Mouse (Mus musculus) limb, embryonic 12.5 days (tissue): ENCODE results near the gene Coq8b. TPM values are rescaled to one million over a fixed set of nuclear protein-coding genes. Genes with fewer than 3 reads are reported as not detected.
A peak's percentile ranks its signal among the peaks of the same experiment; 100 is the strongest.

ENCODE experiments used
- ATAC-seq: fragments of 200-750 bp; cut with Nextera tagmentation; 2 replicates; pipeline ENCODE4 v1.8.0; 2017; ENCODE audit warnings: low read depth, moderate TSS enrichment; ENCODE audit not compliant: insufficient number of reproducible peaks, insufficient read depth, low FRiP score, low TSS enrichment
- H3K27ac ChIP-seq: fragments of 300-500 bp; sonication (generic); 2 replicates; pipeline ENCODE4 v1.5.1; 2016; ENCODE audit warnings: mild to moderate bottlenecking, moderate library complexity
- H3K27me3 ChIP-seq: fragments of 300-500 bp; sonication (generic); 2 replicates; pipeline ENCODE4 v1.6.1; 2016; ENCODE audit warnings: mild to moderate bottlenecking, moderate library complexity
- H3K36me3 ChIP-seq: fragments of 300-500 bp; sonication (generic); 2 replicates; pipeline ENCODE4 v1.6.1; 2016; ENCODE audit warnings: mild to moderate bottlenecking, moderate library complexity
- H3K4me1 ChIP-seq: fragments of 300-500 bp; sonication (generic); replicated peaks from 2 replicates; pipeline ENCODE4 v1.6.1; 2016
- H3K4me2 ChIP-seq: fragments of 300-500 bp; sonication (generic); 2 replicates; pipeline ENCODE4 v1.6.1; 2016; ENCODE audit warnings: mild to moderate bottlenecking, moderate library complexity
- H3K4me3 ChIP-seq: fragments of 300-500 bp; sonication (generic); replicated peaks from 2 replicates; pipeline ENCODE4 v1.5.1; 2016; ENCODE audit warnings: mild to moderate bottlenecking
- H3K9ac ChIP-seq: fragments of 300-500 bp; sonication (generic); replicated peaks from 2 replicates; pipeline ENCODE4 v1.6.1; 2016; ENCODE audit warnings: mild to moderate bottlenecking, moderate library complexity
- H3K9me3 ChIP-seq: fragments of 300-500 bp; sonication (generic); 2 replicates; pipeline ENCODE4 v1.6.1; 2016; ENCODE audit warnings: mild to moderate bottlenecking, moderate library complexity
- WGBS: fragments of 180-500 bp; shearing (Covaris S2); methylation state at CpG from one replicate; pipeline ENCODE4 v1.1.7; 2016; 5-methylcytosine and 5-hydroxymethylcytosine counted together
- polyA plus RNA-seq: library from polyadenylated mRNA; unstranded; fragments of >200 nt; fragmentation: Nextera tagmentation; extraction: Ambion mirVana; gene quantifications from 2 replicates; pipeline ENCODE4 v1.2.1, GENCODE M21; 2016

Coq8b gene
- polyA plus RNA-seq, result 15.7 and 16.6 TPM in 2 replicates

GRCm38 (mm10) chr7:27232781-27233281 is at the start of gene Coq8b:
Gene Coq8b (plus strand): TSS chr7:27233023.
- under 1% methylated on average over 25 of the region's 25 CpGs for WGBS
- H3K36me3 ChIP-seq, result no peaks in the 10 kb centered on the region
- peak within 1 kb of the TSS; percentile 84 for H3K27ac ChIP-seq
- H3K9ac ChIP-seq, result peak within 1 kb of the TSS; percentile 63
- peak within 1 kb of the TSS; percentile 74 for H3K4me2 ChIP-seq
- H3K4me3 ChIP-seq, result peak within 1 kb of the TSS; percentile 47
- H3K9me3 ChIP-seq, result no peaks in the 10 kb centered on the region
- peak; percentile 93 for ATAC-seq
- peaks cover 19% of the 10 kb centered on the region for H3K4me1 ChIP-seq
- H3K27me3 ChIP-seq, result no peaks in the 10 kb centered on the region

GRCm38 (mm10) chr7:27184964-27185363 is 47.9 kb upstream of the Coq8b start:
- WGBS, result 75% methylated on average over 3 of the region's 3 CpGs
- Histone ChIP-seq H3K4me2 (no peak overlapping the region), H3K9me3 (peaks cover 9% of the 10 kb centered on the region; the same call in 1 of the 2 replicates), H3K4me1 (no peaks in the 10 kb centered on the region), H3K27me3 (no peaks in the 10 kb centered on the region), H3K36me3 (peaks cover 71% of the 10 kb centered on the region), H3K9ac (no peak overlapping the region), H3K4me3 (no peak overlapping the region), H3K27ac (no peak overlapping the region)
- no peak for ATAC-seq

DNA sequence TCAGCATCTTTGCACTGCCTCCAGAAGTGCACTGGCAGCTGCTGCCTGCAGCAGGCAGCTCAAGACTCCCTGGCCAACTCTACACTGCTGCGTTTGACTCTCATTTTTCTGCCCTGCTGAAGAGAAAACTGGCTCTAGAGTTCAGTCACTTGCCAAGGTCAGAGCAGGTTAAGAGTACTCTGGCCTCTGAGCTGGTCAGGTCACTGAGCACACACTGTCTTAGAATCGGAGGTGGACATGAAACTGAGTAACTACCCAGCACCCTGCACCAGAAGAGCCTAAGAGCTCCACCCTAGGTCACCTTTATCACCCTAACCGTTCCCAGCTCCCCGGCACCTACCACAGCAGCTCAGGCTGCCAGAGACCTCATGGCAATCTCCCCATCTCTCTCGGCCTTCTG is 46.8 kb upstream of the Coq8b start:
- Histone ChIP-seq H3K27ac (no peak overlapping the region), H3K27me3 (no peaks in the 10 kb centered on the region), H3K9me3 (peaks cover 9% of the 10 kb centered on the region; the same call in 1 of the 2 replicates), H3K4me1 (no peaks in the 10 kb centered on the region), H3K4me3 (no peak overlapping the region), H3K4me2 (no peak overlapping the region), H3K9ac (no peak overlapping the region), H3K36me3 (peaks cover 82% of the 10 kb centered on the region)
- ATAC-seq, result no peak
- 92% methylated on average over 5 of the region's 5 CpGs for whole genome bisulfite sequencing

- ATAC-seq, result no peak; the same call in 1 of the 2 replicates
- Histone ChIP-seq H3K36me3 (peaks cover 97% of the 10 kb centered on the region), H3K9ac (no peak overlapping the region), H3K27ac (no peak overlapping the region), H3K4me3 (no peak overlapping the region), H3K27me3 (no peaks in the 10 kb centered on the region), H3K4me2 (no peak overlapping the region), H3K9me3 (peaks cover 9% of the 10 kb centered on the region; the same call in 1 of the 2 replicates), H3K4me1 (peaks cover 7% of the 10 kb centered on the region)
- WGBS, result 97% methylated on average over 10 of the region's 10 CpGs
These were observed 43.4 kb upstream of the Coq8b start for GRCm38 (mm10) chr7:27189271-27189931.

DNA sequence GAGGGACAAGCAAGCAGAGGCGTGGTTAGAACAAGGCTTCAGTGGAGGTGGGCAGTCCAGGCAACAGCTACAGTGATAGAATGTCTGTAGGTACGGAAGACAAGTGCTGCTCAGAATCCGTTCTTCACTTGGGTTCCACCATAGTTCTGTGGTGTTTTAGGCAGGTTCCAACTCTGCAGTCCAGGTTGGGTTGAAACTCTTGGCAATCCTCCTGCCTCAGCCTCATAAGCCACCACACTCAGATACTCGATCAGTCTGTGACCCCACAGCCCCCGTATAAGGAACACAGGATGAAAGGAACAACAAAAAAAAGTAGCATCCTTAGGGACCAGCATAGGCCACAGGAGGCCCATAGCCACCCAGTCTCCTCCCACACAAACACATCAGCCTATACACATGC is 40.4 kb upstream of the Coq8b start:
- no peaks in the 10 kb centered on the region for H3K9me3 ChIP-seq
- 94% methylated on average over 5 of the region's 5 CpGs for WGBS
- no peak overlapping the region for H3K27ac ChIP-seq
- no peak overlapping the region for H3K9ac ChIP-seq
- no peak overlapping the region for H3K4me2 ChIP-seq
- no peak overlapping the region for H3K4me3 ChIP-seq
- H3K36me3 ChIP-seq, result peaks cover 67% of the 10 kb centered on the region
- peaks cover 15% of the 10 kb centered on the region for H3K4me1 ChIP-seq
- no peaks in the 10 kb centered on the region for H3K27me3 ChIP-seq
- ATAC-seq, result no peak

GRCm38 (mm10) chr7:27193731-27194130 is 39.1 kb upstream of the Coq8b start:
- Histone ChIP-seq H3K27ac (no peak overlapping the region), H3K36me3 (peaks cover 62% of the 10 kb centered on the region), H3K9ac (0 out of 2 replicates have a peak overlapping the region, but pooled peaks have one; percentile 0), H3K9me3 (no peaks in the 10 kb centered on the region), H3K27me3 (no peaks in the 10 kb centered on the region), H3K4me2 (0 out of 2 replicates have a peak overlapping the region, but pooled peaks have one; percentile 85), H3K4me1 (peaks cover 15% of the 10 kb centered on the region), H3K4me3 (0 out of 2 replicates have a peak overlapping the region, but pooled peaks have one; percentile 3)
- no peak for ATAC-seq
- WGBS, result 88% methylated on average over 4 of the region's 4 CpGs

DNA sequence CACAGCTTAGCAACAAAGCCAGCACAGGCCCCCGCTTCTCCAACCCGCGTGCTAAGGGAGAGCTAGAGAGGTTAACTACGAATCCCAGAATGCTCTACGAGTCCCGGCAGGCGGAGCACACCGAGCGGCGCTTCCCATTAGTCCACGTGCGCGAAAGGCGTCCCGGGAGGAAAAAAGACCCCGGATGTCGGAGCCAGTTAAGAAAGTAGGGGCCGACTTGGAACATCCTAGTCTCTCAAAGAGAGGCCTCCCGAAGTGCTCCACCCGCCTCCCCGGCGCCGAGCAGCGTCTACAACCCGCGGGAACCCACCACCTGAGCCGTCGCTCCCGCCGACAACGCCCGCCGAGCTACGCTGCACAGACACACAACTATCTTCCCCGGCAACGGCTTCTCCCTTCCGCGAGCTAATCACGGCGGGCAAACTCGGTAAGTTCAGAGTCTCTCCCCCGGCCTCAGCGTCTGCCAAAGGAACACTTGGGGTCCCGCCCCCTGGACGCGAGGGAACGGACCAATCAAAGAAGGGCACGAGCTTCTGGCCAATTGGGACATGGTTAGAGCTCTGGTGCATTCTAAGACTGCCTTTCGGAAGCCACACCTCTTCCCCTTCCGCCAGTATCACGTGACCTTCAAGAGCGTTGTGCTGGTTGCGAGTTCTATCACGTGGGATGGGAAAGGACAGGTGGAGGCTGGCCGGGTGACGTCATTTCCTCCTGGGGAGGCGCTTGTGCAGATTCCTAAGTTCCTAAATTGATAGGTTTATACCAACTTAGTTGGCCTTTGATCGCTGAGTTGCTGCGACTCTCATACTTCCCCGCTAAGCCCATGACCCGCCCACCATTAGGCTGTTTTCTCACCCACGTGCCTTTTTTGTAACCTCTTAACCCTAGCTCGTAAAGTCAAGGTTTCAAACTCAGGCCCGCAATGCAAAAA is 36.9 kb upstream of the Coq8b start, which contains the start of the genes BC024978 and Snrpa:
Gene BC024978, plus strand, starts transcription at position 101 of the 931 bp plus-strand sequence.
Gene Snrpa, minus strand, starts transcription at position 591 of the 931 bp plus-strand sequence.
- Histone ChIP-seq H3K27me3 (no peaks in the 10 kb centered on the region), H3K4me2 (peak within 1 kb of the TSS; percentile 85), H3K4me3 (peak within 1 kb of the TSS; percentile 77), H3K27ac (peak within 1 kb of the TSS; percentile 98), H3K4me1 (peaks cover 15% of the 10 kb centered on the region), H3K9me3 (no peaks in the 10 kb centered on the region), H3K36me3 (peaks cover 53% of the 10 kb centered on the region), H3K9ac (peak within 1 kb of the TSS; percentile 89)
- peak; percentile 98 for ATAC-seq
- WGBS, result under 1% methylated on average over 63 of the region's 64 CpGs

GRCm38 (mm10) chr7:27197136-27197535 is 35.7 kb upstream of the Coq8b start:
- 93% methylated on average over 3 of the region's 3 CpGs for WGBS
- H3K9me3 ChIP-seq, result no peaks in the 10 kb centered on the region
- no peak for ATAC-seq
- H3K36me3 ChIP-seq, result peaks cover 51% of the 10 kb centered on the region
- no peak overlapping the region; the same call in 1 of the 2 replicates for H3K27ac ChIP-seq
- no peaks in the 10 kb centered on the region for H3K27me3 ChIP-seq
- H3K4me1 ChIP-seq, result peaks cover 15% of the 10 kb centered on the region
- H3K9ac ChIP-seq, result no peak overlapping the region
- peak overlapping the region; percentile 58; the same call in 1 of the 2 replicates for H3K4me2 ChIP-seq
- H3K4me3 ChIP-seq, result no peak overlapping the region

- WGBS, result 88% methylated on average over 8 of the region's 8 CpGs
- no peak overlapping the region for H3K4me2 ChIP-seq
- H3K27ac ChIP-seq, result no peak overlapping the region
- no peaks in the 10 kb centered on the region for H3K27me3 ChIP-seq
- no peak overlapping the region for H3K9ac ChIP-seq
- peaks cover 15% of the 10 kb centered on the region for H3K4me1 ChIP-seq
- H3K36me3 ChIP-seq, result peaks cover 50% of the 10 kb centered on the region
- no peak overlapping the region for H3K4me3 ChIP-seq
- H3K9me3 ChIP-seq, result no peaks in the 10 kb centered on the region
- ATAC-seq, result no peak
These were observed 35.2 kb upstream of the Coq8b start for GRCm38 (mm10) chr7:27197634-27198033.

- ATAC-seq, result no peak
These were observed 34.5 kb upstream of the Coq8b start for GRCm38 (mm10) chr7:27198355-27198754.

DNA sequence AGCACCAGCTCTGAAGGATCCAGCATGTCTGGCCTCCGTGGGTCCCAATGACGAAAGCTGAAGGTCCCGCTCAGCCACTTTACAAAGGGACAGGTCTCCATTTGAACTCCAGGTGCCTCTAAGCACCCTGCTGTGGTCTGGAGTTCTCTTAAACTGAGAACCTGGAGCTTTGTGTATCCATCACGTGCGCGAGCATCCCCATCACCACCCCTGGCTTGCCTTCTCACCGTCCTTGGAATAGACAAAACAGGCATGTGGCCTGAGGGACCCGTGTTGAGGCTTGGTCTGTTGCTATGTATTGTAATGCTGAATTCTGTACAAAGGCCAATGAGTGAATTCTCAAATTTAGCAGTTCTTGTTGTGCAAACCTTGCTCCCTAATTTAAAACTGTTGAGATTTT is 34.0 kb upstream of the Coq8b start:
- Histone ChIP-seq H3K4me2 (no peak overlapping the region), H3K4me3 (no peak overlapping the region), H3K27ac (no peak overlapping the region), H3K9ac (no peak overlapping the region), H3K9me3 (no peaks in the 10 kb centered on the region), H3K36me3 (peaks cover 50% of the 10 kb centered on the region), H3K4me1 (peaks cover 12% of the 10 kb centered on the region), H3K27me3 (no peaks in the 10 kb centered on the region)
- no peak for ATAC-seq
- WGBS, result 94% methylated on average over 8 of the region's 8 CpGs

More at GRCm38 (mm10) chr7:27198355-27198754, 34.5 kb upstream of the Coq8b start:
- H3K27ac ChIP-seq, result no peak overlapping the region
- peaks cover 50% of the 10 kb centered on the region for H3K36me3 ChIP-seq
- H3K27me3 ChIP-seq, result no peaks in the 10 kb centered on the region
- H3K9ac ChIP-seq, result no peak overlapping the region
- H3K9me3 ChIP-seq, result no peaks in the 10 kb centered on the region
- H3K4me1 ChIP-seq, result peaks cover 15% of the 10 kb centered on the region
- H3K4me3 ChIP-seq, result no peak overlapping the region
- H3K4me2 ChIP-seq, result no peak overlapping the region
